Mouse (Mus musculus) liver, adult 2 months (tissue): ENCODE measurements around the gene Lst1. TPM values are rescaled to one million over a fixed set of nuclear protein-coding genes. Genes with fewer than 3 reads are reported as not detected.

Source experiments
- DNase-seq: peaks from one replicate; pipeline ENCODE4 v3.0.0-alpha.2; 2011; ENCODE audit warnings: low read depth, low spot score; ENCODE audit errors: extremely low read depth
- H3K27ac ChIP-seq: fragments of 200-500 bp; replicated peaks from 2 replicates; pipeline ENCODE4 v1.5.1; 2012; ENCODE audit warnings: low read depth, mild to moderate bottlenecking, control low read depth, inconsistent platforms, low read length; ENCODE audit not compliant: insufficient read depth
- H3K27me3 ChIP-seq: fragments of 200-500 bp; 2 replicates; pipeline ENCODE4 v1.6.1; 2012; ENCODE audit warnings: mild to moderate bottlenecking, moderate library complexity, low read length, inconsistent platforms; ENCODE audit not compliant: control insufficient read depth, insufficient read depth
- H3K36me3 ChIP-seq: fragments of 200-500 bp; 2 replicates; pipeline ENCODE4 v1.6.1; 2012; ENCODE audit warnings: low read length, inconsistent platforms; ENCODE audit not compliant: control insufficient read depth, insufficient read depth
- H3K4me1 ChIP-seq: fragments of 200-500 bp; 2 replicates; pipeline ENCODE4 v1.6.1; 2011; ENCODE audit warnings: low read length; ENCODE audit not compliant: control insufficient read depth, insufficient read depth
- H3K4me3 ChIP-seq: fragments of 200-500 bp; 2 replicates; pipeline ENCODE4 v1.5.1; 2011; ENCODE audit warnings: low read depth, mild to moderate bottlenecking, control low read depth, low read length, moderate library complexity; ENCODE audit not compliant: insufficient read depth
- H3K79me2 ChIP-seq: fragments of 200-500 bp; 2 replicates; pipeline ENCODE4 v1.6.1; 2012; ENCODE audit warnings: inconsistent platforms, mild to moderate bottlenecking, low read length, moderate library complexity; ENCODE audit not compliant: control insufficient read depth, insufficient read depth
- H3K9ac ChIP-seq: fragments of 200-500 bp; 2 replicates; pipeline ENCODE4 v1.6.1; 2012; ENCODE audit warnings: low read depth, mild to moderate bottlenecking, control low read depth, inconsistent platforms, low read length
- CTCF ChIP-seq: fragments of 200-500 bp; IDR thresholded peaks from 2 replicates; pipeline ENCODE4 v1.5.1; 2011; ENCODE audit warnings: low read depth, low read length, control low read depth
- POLR2A ChIP-seq: fragments of 200-500 bp; IDR thresholded peaks from 2 replicates; pipeline ENCODE4 v1.6.1; 2011; ENCODE audit warnings: low read length, control low read depth; ENCODE audit not compliant: insufficient read depth; ENCODE audit errors: extremely low read depth
- WGBS: fragments of 180-500 bp; shearing (Covaris S2); methylation state at CpG from one replicate; pipeline ENCODE4 v1.1.7; 2018; 5-methylcytosine and 5-hydroxymethylcytosine counted together
- polyA plus RNA-seq: library from polyadenylated mRNA; depleted of rRNA; stranded (reverse); fragments of >200 nt; gene quantifications from 2 replicates; pipeline ENCODE4 v1.2.3, GENCODE M21; 2012; rRNA removed
- total RNA-seq: library from RNA; depleted of rRNA; stranded (reverse); fragments of >200 nt; gene quantifications from 2 replicates; pipeline ENCODE4 v1.2.3, GENCODE M21; 2014; rRNA removed

Gene Lst1
- total RNA-seq: 10.2 and 13.0 TPM in 2 replicates
- polyA plus RNA-seq: 5.9 and 11.8 TPM in 2 replicates

GRCm38 (mm10) chr17:35187959-35188610 is at the start of gene Lst1:
Lst1 (minus strand) TSS chr17:35188439.
- H3K27me3 ChIP-seq: no peaks in the 10 kb centered on the region
- H3K4me1 ChIP-seq: no peaks in the 10 kb centered on the region
- TF ChIP-seq CTCF (no peak), POLR2A (no peak)
- WGBS: 80% methylated on average over 7 of the region's 7 CpGs
- DNase-seq: no peak
- peak within 1 kb of the TSS; percentile 23 for H3K4me3 ChIP-seq
- H3K79me2 ChIP-seq: no peaks in the 10 kb centered on the region
- H3K36me3 ChIP-seq: no peaks in the 10 kb centered on the region
- H3K9ac ChIP-seq: peak within 1 kb of the TSS; percentile 37; the same call in 1 of the 2 replicates
- H3K27ac ChIP-seq: peak within 1 kb of the TSS; percentile 58

GRCm38 (mm10) chr17:35237504-35237903 is 49.3 kb upstream of the Lst1 start:
- Histone ChIP-seq H3K27me3 (no peaks in the 10 kb centered on the region), H3K36me3 (no peaks in the 10 kb centered on the region), H3K27ac (no peak overlapping the region), H3K4me3 (no peak overlapping the region), H3K9ac (no peak overlapping the region), H3K79me2 (peaks cover 12% of the 10 kb centered on the region), H3K4me1 (peaks cover 7% of the 10 kb centered on the region)
- TF ChIP-seq POLR2A (no peak), CTCF (no peak)
- DNase-seq: no peak
- 95% methylated on average over 12 of the region's 12 CpGs for WGBS

- no peak overlapping the region for H3K27ac ChIP-seq
- H3K36me3 ChIP-seq: no peaks in the 10 kb centered on the region
- H3K4me1 ChIP-seq: peaks cover 7% of the 10 kb centered on the region
- TF ChIP-seq POLR2A (no peak), CTCF (no peak)
- H3K27me3 ChIP-seq: no peaks in the 10 kb centered on the region
- DNase-seq: no peak
- H3K79me2 ChIP-seq: peaks cover 7% of the 10 kb centered on the region; the same call in 1 of the 2 replicates
- H3K4me3 ChIP-seq: no peak overlapping the region
- no peak overlapping the region for H3K9ac ChIP-seq
- 84% methylated on average over 9 of the region's 9 CpGs for WGBS
These were observed 48.8 kb upstream of the Lst1 start for GRCm38 (mm10) chr17:35236996-35237395.

GRCm38 (mm10) chr17:35236390-35236746 is 48.1 kb upstream of the Lst1 start:
- TF ChIP-seq CTCF (peak; percentile 95), POLR2A (0 out of 2 replicates have a peak, but pooled peaks have one; percentile 16)
- Histone ChIP-seq H3K27ac (peak overlapping the region; percentile 78), H3K36me3 (no peaks in the 10 kb centered on the region), H3K4me1 (peaks cover 9% of the 10 kb centered on the region), H3K9ac (peak overlapping the region; percentile 57), H3K4me3 (peak overlapping the region; percentile 60), H3K27me3 (no peaks in the 10 kb centered on the region), H3K79me2 (peaks cover 7% of the 10 kb centered on the region; the same call in 1 of the 2 replicates)
- no peak for DNase-seq
- 2% methylated on average over 18 of the region's 18 CpGs for WGBS

- peaks cover 13% of the 10 kb centered on the region; the same call in 1 of the 2 replicates for H3K79me2 ChIP-seq
- peak within 1 kb of the TSS; percentile 60 for H3K4me3 ChIP-seq
- TF ChIP-seq POLR2A (peak; percentile 60; the same call in 1 of the 2 replicates), CTCF (no peak)
- peak within 1 kb of the TSS; percentile 98 for H3K9ac ChIP-seq
- H3K27me3 ChIP-seq: no peaks in the 10 kb centered on the region
- DNase-seq: peak; percentile 91
- WGBS: under 1% methylated on average over 35 of the region's 35 CpGs
- H3K27ac ChIP-seq: peak within 1 kb of the TSS; percentile 90
- no peaks in the 10 kb centered on the region for H3K36me3 ChIP-seq
- H3K4me1 ChIP-seq: peaks cover 9% of the 10 kb centered on the region
These were observed 47.6 kb upstream of the Lst1 start, which contains the start of gene Nfkbil1 for GRCm38 (mm10) chr17:35235614-35236389. Nfkbil1 (minus strand) TSS chr17:35235792.
